Mouse (Mus musculus): Measurements from ENCODE around the gene Unc80. TPM values are rescaled to one million over a fixed set of nuclear protein-coding genes. Genes with fewer than 3 reads are reported as not detected.

Gene Unc80
- total RNA-seq, 2 experiments from 2014 or later: 0.06 to 0.16 TPM

DNA sequence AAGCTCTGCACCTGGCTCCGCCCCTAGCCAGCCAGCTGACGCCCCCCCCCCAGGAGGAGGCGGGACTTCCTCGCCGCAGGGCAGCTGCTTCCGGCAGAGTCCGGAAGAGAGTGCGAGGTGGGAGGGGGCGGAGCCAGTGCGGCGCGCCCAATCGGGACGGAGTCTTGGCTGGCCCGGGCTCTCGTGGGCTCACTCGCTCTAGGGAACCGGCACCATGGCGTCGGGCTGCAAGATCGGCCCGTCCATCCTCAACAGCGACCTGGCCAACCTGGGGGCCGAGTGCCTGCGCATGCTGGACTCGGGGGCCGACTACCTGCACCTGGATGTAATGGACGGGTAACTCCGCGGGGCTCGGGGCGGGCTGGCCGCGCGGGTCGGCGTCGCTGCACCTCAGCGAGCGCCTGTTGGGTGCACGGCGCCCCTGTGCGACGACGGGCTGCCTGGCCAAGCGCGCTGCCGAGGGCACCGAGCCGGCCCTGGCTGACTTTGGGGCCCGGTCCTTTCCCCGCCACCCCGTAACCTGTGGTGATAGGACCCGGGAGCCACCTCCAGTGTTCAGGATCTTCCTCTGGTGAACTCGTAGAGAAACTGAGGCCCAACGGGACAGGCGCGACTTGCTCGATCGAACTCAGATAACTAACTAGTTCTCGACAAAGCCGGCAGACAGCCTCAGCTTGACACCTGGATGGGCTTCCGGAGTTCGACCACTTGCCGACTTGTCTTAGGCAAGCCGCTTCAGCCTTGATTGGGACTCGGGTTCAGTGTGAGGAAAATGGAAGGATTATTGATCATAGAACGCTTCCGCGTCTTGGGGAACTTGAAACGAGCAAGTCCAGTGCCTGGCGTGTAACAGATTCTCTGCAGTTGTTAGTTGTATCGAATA lies 232.8 kb downstream of the Unc80 start, which contains the start of gene Rpe:
TSS of gene Rpe (plus strand) at position 139 of the 883 bp plus-strand sequence.
- intact Hi-C loops (cut with DNase I): loop anchor here (5.0 kb wide), 1 partner anchor 116 kb away; the partner anchor contains the start of gene Kansl1l
- peak; percentile 86 for DNase-seq (ENCODE audit: low spot score)

DNA sequence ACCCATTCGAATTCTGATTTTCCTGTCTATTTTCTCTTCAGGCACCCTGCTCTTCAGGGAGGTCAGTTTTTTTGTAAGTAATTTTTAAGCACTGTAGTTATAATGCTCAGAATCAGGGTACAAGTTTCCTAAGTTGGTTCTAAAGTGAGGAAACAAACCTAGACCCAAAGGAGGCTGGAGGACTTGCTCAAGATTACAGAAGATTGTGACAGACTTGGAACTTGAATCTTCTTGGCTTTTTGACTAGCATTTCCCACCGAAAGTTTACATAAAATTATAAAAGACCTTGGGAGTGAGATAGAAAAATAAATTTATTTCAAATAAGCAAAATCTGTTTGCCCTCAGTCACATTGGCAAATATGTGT lies 233.4 kb downstream of the Unc80 start:
- intact Hi-C loops (cut with DNase I): loop anchor here (5.0 kb wide), 1 partner anchor 116 kb away; the partner anchor contains the start of gene Kansl1l
- no peak for DNase-seq (ENCODE audit: low spot score)

DNA sequence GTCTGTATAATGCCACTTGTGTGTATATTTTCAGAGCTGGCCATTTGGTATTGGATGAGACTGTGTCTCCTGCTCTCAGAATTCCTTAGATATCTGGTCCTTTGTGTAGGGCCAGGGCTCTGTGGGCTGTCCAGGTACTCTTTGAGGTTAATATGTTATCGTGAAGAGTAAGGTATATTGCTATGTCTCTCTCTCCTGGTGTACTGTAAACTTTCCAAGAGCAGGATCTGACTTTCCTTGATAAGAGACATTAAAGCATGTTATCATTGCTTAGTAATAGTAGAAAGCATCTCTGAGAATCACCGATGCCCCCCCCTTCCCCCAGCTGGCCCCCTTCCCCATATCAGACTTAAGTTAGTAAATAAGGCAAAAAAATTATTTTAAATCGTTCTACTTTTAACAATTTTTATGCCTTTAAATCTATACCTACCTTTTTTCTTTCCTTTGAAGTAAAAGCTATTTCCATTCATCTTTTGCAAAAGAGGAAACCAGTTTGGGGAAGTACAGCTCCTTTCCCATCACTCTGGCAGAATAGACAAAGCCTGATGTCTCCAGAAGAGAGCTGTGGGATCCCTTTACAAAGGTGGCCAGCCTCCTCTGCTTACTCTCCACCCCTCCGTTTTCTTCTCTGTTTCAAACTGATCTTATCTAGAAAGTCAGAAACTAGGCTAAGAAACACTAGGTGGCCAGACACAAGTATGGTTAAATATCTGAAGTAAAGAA lies 234.6 kb downstream of the Unc80 start:
- DNase-seq (ENCODE audit: low spot score): no peak
- intact Hi-C loops (cut with DNase I): loop anchor here (5.0 kb wide), 1 partner anchor 115 kb away; the partner anchor contains the start of gene Kansl1l

DNA sequence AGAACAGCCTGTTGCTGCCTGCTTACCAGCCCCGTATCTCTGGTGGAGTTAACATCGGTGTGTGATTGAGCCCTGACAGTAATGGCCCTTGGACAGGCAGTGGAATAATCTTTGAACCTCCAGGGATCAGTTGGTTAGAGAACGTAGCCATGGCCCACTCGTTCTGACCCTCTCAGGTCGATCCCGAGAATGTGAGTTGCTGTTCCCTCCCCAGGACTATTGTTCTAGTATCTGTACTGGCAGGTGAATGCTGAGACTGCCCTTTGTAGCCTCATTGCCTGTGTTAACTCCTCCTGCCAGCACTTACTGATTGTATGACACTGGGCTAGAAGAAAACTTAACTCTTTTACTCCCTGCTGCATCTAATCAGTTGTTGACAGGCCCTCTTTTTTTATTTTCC lies 236.4 kb downstream of the Unc80 start:
- intact Hi-C loops (cut with DNase I): loop anchor here (5.0 kb wide), 1 partner anchor 113 kb away; the partner anchor contains the start of gene Kansl1l
- DNase-seq (ENCODE audit: low spot score): no peak

DNA sequence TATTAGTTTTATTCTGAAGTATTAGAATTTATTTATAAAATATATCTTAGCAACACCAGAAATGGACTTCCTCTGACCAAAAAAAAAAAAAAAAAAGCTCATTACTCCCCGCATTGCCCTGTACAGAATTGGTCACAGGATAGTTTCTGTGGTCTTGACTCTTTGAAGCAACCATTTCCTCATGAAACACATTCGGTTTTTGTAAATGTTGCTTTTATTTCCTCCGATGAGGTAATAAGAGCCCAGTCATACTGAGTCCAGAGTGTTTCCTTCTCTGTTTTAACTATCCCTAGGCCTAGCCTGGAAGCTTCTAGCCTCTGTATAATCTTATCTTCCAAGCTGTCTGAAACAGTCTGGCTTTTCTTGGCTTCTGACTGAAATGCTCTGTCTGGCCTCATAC lies 244.7 kb downstream of the Unc80 start:
- intact Hi-C loops (cut with DNase I): no loop called here
- DNase-seq (ENCODE audit: low spot score): no peak

DNA sequence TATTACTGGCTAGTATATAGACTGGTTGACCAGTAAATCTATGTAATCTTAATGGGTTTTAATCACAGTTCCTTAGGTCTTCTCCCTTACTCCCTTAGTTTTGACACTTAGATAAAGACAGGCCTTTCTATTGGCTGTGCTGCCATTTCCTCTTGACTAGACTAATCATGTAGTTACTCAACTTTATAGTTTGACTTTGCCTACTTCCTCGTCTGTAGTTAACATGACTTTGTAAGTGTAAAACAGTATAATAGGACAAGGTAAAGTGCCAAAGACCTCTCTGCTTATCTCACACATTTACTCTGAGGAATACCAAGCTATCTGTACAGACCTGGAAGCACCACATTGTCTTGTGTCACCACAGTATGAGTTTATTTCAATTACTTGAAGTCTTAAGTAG lies 262.4 kb downstream of the Unc80 start:
- intact Hi-C loops (cut with DNase I): no loop called here
- no peak for DNase-seq (ENCODE audit: low spot score)

Other genes starting within 250 kb of the Unc80 start
- 10 to 100 TPM; 12.2 to 13.8 TPM for gene Rpe, start 232.5 kb downstream of the Unc80 start, total RNA-seq (2021)